Mouse (Mus musculus) hindbrain, embryonic 16.5 days (tissue): Measurements from ENCODE around the gene Btbd35f14. TPM values are rescaled to one million over a fixed set of nuclear protein-coding genes. Genes with fewer than 3 reads are reported as not detected.
"Not testable (repeated sequence)": the region's sequence is repeated elsewhere in the genome, so short reads cannot be mapped to it uniquely, and the experiment has no call there.

Experiments used
- ATAC-seq: fragments of 200-750 bp; cut with Nextera tagmentation; 2 replicates; pipeline ENCODE4 v1.8.0; 2017; ENCODE audit warnings: moderate TSS enrichment, moderate library complexity
- H3K27ac ChIP-seq: fragments of 300-500 bp; sonication (generic); 2 replicates; pipeline ENCODE4 v1.5.1; 2014; ENCODE audit warnings: low read depth, mild to moderate bottlenecking, control low read depth, low read length, moderate library complexity
- H3K27me3 ChIP-seq: fragments of 300-500 bp; sonication (generic); replicated peaks from 2 replicates; pipeline ENCODE4 v1.6.1; 2014; ENCODE audit warnings: low read length; ENCODE audit not compliant: control insufficient read depth, insufficient read depth
- H3K36me3 ChIP-seq: fragments of 300-500 bp; sonication (generic); 2 replicates; pipeline ENCODE4 v1.6.1; 2014; ENCODE audit warnings: mild to moderate bottlenecking, low read length, moderate library complexity, mixed read lengths; ENCODE audit not compliant: control insufficient read depth, insufficient read depth
- H3K4me1 ChIP-seq: fragments of 300-500 bp; sonication (generic); 2 replicates; pipeline ENCODE4 v1.6.1; 2014; ENCODE audit warnings: low read depth, low read length; ENCODE audit not compliant: control insufficient read depth, insufficient read depth
- H3K4me2 ChIP-seq: fragments of 300-500 bp; sonication (generic); 2 replicates; pipeline ENCODE4 v1.6.1; 2014; ENCODE audit warnings: mild to moderate bottlenecking, low read length, control low read depth, moderate library complexity
- H3K4me3 ChIP-seq: fragments of 300-500 bp; sonication (generic); 2 replicates; pipeline ENCODE4 v1.5.1; 2014; ENCODE audit warnings: mild to moderate bottlenecking, low read length, control low read depth, moderate library complexity
- H3K9ac ChIP-seq: fragments of 300-500 bp; sonication (generic); 2 replicates; pipeline ENCODE4 v1.6.1; 2014; ENCODE audit warnings: low read depth, mild to moderate bottlenecking, control low read depth, low read length, moderate library complexity
- H3K9me3 ChIP-seq: fragments of 300-500 bp; sonication (generic); 2 replicates; pipeline ENCODE4 v1.6.1; 2014; ENCODE audit warnings: mild to moderate bottlenecking, low read length, moderate library complexity; ENCODE audit not compliant: control insufficient read depth
- WGBS: fragments of 180-500 bp; shearing (Covaris S2); extraction: QIAGEN DNeasy Blood & Tissue Kit; methylation state at CpG from one replicate; pipeline ENCODE4 v1.1.7; 2014; 5-methylcytosine and 5-hydroxymethylcytosine counted together
- polyA plus RNA-seq: library from polyadenylated mRNA; unstranded; fragments of >200 nt; fragmentation: Nextera tagmentation; extraction: Ambion mirVana; gene quantifications from 2 replicates; pipeline ENCODE4 v1.2.1, GENCODE M21; 2015

The Btbd35f14 gene
- polyA plus RNA-seq: not detected in 2 replicates

DNA sequence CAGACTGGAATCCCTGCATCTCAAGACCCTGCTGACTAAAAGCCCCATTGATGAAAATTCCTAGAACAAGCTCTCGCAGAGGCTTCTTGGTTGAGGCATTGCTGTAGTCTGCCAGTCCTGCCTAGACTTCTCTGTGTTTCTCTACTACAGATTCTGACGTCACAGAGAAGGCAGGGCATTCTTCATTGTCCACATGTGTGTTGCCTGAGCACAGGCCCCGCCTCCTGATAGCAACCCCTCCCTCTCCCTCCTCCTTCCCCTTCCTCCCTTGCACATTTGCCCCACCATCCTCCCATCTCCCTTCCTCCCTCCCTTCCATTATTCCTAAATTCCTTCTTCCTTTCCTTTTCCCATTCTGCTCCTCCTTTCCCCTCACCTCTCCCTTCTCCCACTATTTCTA, at the start of gene Btbd35f14:
TSS of gene Btbd35f14 (minus strand) at position 101 of the 400 bp plus-strand sequence.
- not testable (repeated sequence) for H3K36me3 ChIP-seq, H3K27me3 ChIP-seq, H3K9me3 ChIP-seq, H3K9ac ChIP-seq, ATAC-seq, H3K27ac ChIP-seq, H3K4me3 ChIP-seq, H3K4me1 ChIP-seq, H3K4me2 ChIP-seq
- no CpG with 5 or more reads among the region's 3 CpGs for WGBS

- not testable (repeated sequence) for H3K36me3 ChIP-seq, H3K27me3 ChIP-seq, H3K27ac ChIP-seq, ATAC-seq, H3K4me3 ChIP-seq, H3K9ac ChIP-seq, H3K4me1 ChIP-seq, H3K9me3 ChIP-seq, H3K4me2 ChIP-seq
- 80% methylated on average over 2 of the region's 3 CpGs for WGBS
These were observed 45.3 kb downstream of the Btbd35f14 start, which contains the start of gene Btbd35f13 for GRCm38 (mm10) chrX:33656872-33657271. Btbd35f13 (plus strand) TSS chrX:33657172.

Other genes with a start within 250 kb of the Btbd35f14 start
- gene Btbd35f15, start 125.0 kb downstream of the Btbd35f14 start, polyA plus RNA-seq: not detected in 2 replicates
- gene Btbd35f13, start 45.2 kb downstream of the Btbd35f14 start, polyA plus RNA-seq: not detected in 2 replicates